Mouse (Mus musculus) forebrain, embryonic 10.5 days (tissue): ENCODE data around the gene Hist1h2bk. TPM values are rescaled to one million over a fixed set of nuclear protein-coding genes. Genes with fewer than 3 reads are reported as not detected.
A peak's percentile ranks its signal among the peaks of the same experiment; 100 is the strongest.
"Not testable (repeated sequence)": the region's sequence is repeated elsewhere in the genome, so short reads cannot be mapped to it uniquely, and the experiment has no call there.

Experiments used
- DNase-seq: peaks from one replicate; pipeline ENCODE4 v3.0.0-alpha.2; 2017; ENCODE audit warnings: low spot score; ENCODE audit errors: extremely low spot score
- H3K27ac ChIP-seq: fragments of 300-500 bp; sonication (generic); 2 replicates; pipeline ENCODE4 v1.5.1; 2016; ENCODE audit warnings: mild to moderate bottlenecking
- H3K27me3 ChIP-seq: fragments of 300-500 bp; sonication (generic); 2 replicates; pipeline ENCODE4 v1.6.1; 2016; ENCODE audit warnings: mild to moderate bottlenecking; ENCODE audit not compliant: poor library complexity, severe bottlenecking
- H3K36me3 ChIP-seq: fragments of 300-500 bp; sonication (generic); replicated peaks from 2 replicates; pipeline ENCODE4 v1.6.1; 2016; ENCODE audit warnings: mild to moderate bottlenecking, moderate library complexity
- H3K4me1 ChIP-seq: fragments of 300-500 bp; sonication (generic); 2 replicates; pipeline ENCODE4 v1.6.1; 2016
- H3K4me3 ChIP-seq: fragments of 300-500 bp; sonication (generic); 2 replicates; pipeline ENCODE4 v1.5.1; 2016; ENCODE audit warnings: mild to moderate bottlenecking, moderate library complexity
- H3K9me3 ChIP-seq: fragments of 300-500 bp; sonication (generic); 2 replicates; pipeline ENCODE4 v1.6.1; 2016; ENCODE audit warnings: mild to moderate bottlenecking, moderate library complexity
- WGBS: fragments of 180-500 bp; shearing (Covaris S2); methylation state at CpG from one replicate; pipeline ENCODE4 v1.1.7; 2016; 5-methylcytosine and 5-hydroxymethylcytosine counted together
- microRNA-seq: library from miRNA; unstranded; fragments of <30 nt; microRNA quantifications from one replicate; pipeline ENCODE4, GENCODE M21; 2017
- polyA plus RNA-seq: library from polyadenylated mRNA; unstranded; fragments of >200 nt; fragmentation: Nextera tagmentation; extraction: Ambion mirVana; gene quantifications from 2 replicates; pipeline ENCODE4 v1.2.1, GENCODE M21; 2016

Hist1h2bk gene
- polyA plus RNA-seq, 1 experiment from 2014 or later: 7.7 TPM

- Histone ChIP-seq H3K4me1 (peaks cover 24% of the 10 kb centered on the region), H3K9me3 (no peaks in the 10 kb centered on the region), H3K27me3 (no peaks in the 10 kb centered on the region), H3K27ac (peak overlapping the region; percentile 88), H3K4me3 (peak overlapping the region; percentile 61), H3K36me3 (no peaks in the 10 kb centered on the region)
- 3% methylated on average over 14 of the region's 14 CpGs for WGBS
- DNase-seq: peak; percentile 82
These were observed 14.2 kb downstream of the Hist1h2bk start for GRCm38 (mm10) chr13:22049737-22050440.

DNA sequence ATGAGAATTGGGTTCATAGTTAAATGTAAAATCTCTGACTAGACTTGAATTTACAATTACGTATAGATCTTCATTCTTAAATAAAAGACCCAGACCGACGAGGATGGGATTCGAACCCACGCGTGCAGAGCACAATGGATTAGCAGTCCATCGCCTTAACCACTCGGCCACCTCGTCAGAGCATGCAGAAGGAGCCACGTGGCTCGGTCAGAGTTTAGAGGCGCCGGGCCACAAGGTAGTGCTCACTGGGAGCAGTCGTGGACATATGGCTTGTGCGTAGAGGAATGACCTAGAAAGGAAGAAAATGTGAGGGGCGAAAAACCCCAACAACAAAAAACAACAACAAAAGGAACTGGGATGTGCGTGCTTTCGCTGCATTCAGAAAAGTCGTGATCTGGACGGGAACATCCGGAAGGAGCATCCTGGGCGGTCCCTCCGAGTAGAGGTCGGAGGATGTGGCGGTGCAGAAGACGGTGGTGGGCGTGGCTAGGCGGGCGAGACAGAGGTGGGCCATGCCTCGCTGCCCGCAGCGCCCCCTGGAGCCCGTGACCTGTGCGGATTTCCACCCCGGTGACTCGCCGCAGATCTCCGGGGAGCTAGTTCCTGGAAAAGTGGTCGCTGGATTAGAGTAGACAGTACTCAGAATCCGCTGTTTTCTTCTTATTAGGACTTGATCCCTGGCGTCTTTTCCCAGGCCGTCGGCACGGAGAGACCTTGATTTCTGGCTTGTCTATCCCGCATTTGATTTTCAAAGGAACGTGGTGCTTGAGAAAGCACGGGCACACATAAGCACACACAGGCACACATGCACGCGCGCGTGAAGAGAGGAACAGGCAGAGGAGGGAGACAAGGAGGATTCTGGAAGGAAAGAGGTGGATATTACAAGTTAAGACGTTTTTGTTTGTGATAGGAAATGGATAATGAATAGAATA, 15.2 kb downstream of the Hist1h2bk start:
- WGBS: under 1% methylated on average over 52 of the region's 52 CpGs
- DNase-seq: peak; percentile 95
- peaks cover 20% of the 10 kb centered on the region for H3K4me1 ChIP-seq
- H3K4me3 ChIP-seq: peak overlapping the region; percentile 61
- no peaks in the 10 kb centered on the region for H3K9me3 ChIP-seq
- peak overlapping the region; percentile 88 for H3K27ac ChIP-seq
- H3K36me3 ChIP-seq: no peaks in the 10 kb centered on the region
- H3K27me3 ChIP-seq: no peaks in the 10 kb centered on the region

DNA sequence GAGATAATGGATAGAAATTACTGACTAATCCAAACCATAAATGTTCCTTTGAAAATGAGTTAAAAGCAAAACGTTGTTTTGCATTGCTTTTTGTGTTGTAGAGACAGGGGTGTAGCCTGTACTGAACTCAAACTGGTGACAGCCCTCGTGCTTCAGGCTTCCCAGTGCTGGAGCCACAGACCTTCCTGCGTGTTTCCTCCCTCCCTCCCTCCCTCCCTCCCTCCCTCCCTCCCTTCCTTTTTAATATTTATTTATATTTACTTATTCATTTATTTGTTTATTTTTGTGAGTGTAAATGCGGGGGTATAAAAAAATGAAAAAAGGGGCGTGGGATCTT, 15.8 kb downstream of the Hist1h2bk start:
- H3K27ac ChIP-seq: peak overlapping the region; percentile 88
- DNase-seq: no peak
- H3K27me3 ChIP-seq: no peaks in the 10 kb centered on the region
- H3K9me3 ChIP-seq: no peaks in the 10 kb centered on the region
- peak overlapping the region; percentile 61 for H3K4me3 ChIP-seq
- H3K36me3 ChIP-seq: no peaks in the 10 kb centered on the region
- 19% methylated on average over 5 of the region's 5 CpGs for WGBS
- H3K4me1 ChIP-seq: peaks cover 20% of the 10 kb centered on the region

DNA sequence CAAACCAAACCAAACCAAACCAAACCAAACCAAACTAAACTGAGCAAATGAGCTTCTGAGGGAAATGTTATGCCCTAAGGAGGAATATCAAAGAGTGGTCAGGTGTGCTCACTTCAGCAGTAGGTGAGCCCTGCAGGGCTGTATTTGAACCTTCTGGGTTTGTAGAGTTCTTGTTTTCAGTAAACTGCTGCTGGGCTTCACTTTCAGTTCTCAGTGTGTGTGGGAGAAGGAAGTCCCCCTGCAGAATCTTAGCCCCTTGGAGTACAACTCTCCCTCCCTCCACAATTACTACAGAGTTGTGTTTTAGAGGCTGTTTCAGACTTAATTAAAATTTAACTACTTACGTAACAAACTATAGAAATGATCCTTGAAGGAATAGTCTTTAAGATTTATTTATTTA, 18.1 kb downstream of the Hist1h2bk start:
- 84% methylated on average over 1 of the region's 1 CpGs for WGBS
- Histone ChIP-seq H3K4me3 (no peak overlapping the region), H3K36me3 (no peaks in the 10 kb centered on the region), H3K27me3 (no peaks in the 10 kb centered on the region), H3K27ac (no peak overlapping the region), H3K9me3 (no peaks in the 10 kb centered on the region), H3K4me1 (peaks cover 20% of the 10 kb centered on the region)
- no peak for DNase-seq

DNA sequence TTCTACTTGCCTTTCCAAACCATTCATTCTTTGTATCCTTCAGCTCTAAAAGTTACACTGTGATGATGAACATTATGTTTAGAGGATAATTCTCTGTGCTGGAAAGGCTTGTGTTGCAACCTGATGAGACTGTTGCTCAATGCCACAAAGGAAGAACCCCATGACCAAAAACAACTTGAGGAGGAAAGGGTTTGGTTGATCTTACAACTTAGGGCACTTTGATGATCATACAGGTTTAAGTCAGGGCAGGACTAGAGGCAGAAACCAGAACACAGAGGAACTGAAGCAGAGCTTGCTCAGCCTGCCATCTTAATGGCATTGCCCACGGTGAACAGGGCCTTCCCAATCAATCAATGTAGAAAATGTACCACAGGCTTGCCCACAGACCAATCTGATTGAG, 25.8 kb downstream of the Hist1h2bk start:
- Histone ChIP-seq H3K4me1 (no peaks in the 10 kb centered on the region), H3K4me3 (no peak overlapping the region), H3K9me3 (no peaks in the 10 kb centered on the region), H3K36me3 (no peaks in the 10 kb centered on the region), H3K27me3 (no peaks in the 10 kb centered on the region), H3K27ac (no peak overlapping the region)
- WGBS: 86% methylated on average over 1 of the region's 1 CpGs
- DNase-seq: no peak

GRCm38 (mm10) chr13:22063468-22063867, 27.8 kb downstream of the Hist1h2bk start:
- H3K27ac ChIP-seq: no peak overlapping the region
- no peaks in the 10 kb centered on the region for H3K4me1 ChIP-seq
- DNase-seq: no peak
- H3K9me3 ChIP-seq: no peaks in the 10 kb centered on the region
- WGBS: 75% methylated on average over 1 of the region's 1 CpGs
- no peak overlapping the region for H3K4me3 ChIP-seq
- no peaks in the 10 kb centered on the region for H3K36me3 ChIP-seq
- H3K27me3 ChIP-seq: no peaks in the 10 kb centered on the region

DNA sequence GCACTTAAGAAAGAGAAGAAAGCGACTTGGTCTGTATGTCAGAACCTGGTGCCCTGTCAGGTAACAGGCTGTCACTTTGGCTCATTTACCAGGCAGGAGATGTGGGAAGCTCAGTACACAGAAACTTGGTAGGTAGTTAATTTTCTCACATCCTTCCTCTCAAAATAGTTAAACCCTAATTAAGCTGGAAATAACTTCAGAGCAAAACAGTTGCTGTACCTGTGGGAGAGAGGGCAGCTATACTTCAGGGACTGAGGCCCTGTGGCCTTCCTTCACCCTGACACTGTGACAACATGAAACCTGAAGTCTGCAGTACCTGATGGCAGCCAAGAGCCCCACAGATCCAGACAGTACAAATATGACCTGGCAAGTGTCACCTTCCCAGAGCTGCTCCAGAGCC, 48.5 kb downstream of the Hist1h2bk start, which contains the start of gene Vmn1r188:
Gene Vmn1r188, plus strand, starts transcription at position 301 of the 400 bp plus-strand sequence.
- not testable (repeated sequence) for DNase-seq
- 93% methylated on average over 1 of the region's 1 CpGs for WGBS

More for the DNA sequence above, 48.5 kb downstream of the Hist1h2bk start, which contains the start of gene Vmn1r188:
- H3K27me3 ChIP-seq, H3K4me1 ChIP-seq, H3K36me3 ChIP-seq, H3K4me3 ChIP-seq, H3K9me3 ChIP-seq, H3K27ac ChIP-seq: not testable (repeated sequence)

Small RNA genes lying within 50 kb of the gene (microRNA-seq; reads per million reads assigned to microRNA genes)
- gene Gm26300 (not detected), gene Gm44390 (0.90 reads per million), gene Gm44486 (not detected)

Other genes starting within 250 kb of the Hist1h2bk start
- 11.9 and 17.4 TPM in 2 replicates for gene Hist1h2an, start 248.7 kb upstream of the Hist1h2bk start, polyA plus RNA-seq
- gene Hist1h2bp, start 248.4 kb upstream of the Hist1h2bk start, polyA plus RNA-seq: 4.3 and 4.8 TPM in 2 replicates
- 19.8 and 21.9 TPM in 2 replicates for gene Hist1h2bq, start 225.7 kb upstream of the Hist1h2bk start, polyA plus RNA-seq
- 4.2 TPM in 1 of 2 replicates, not detected in the other for gene Hist1h2ao, start 225.4 kb upstream of the Hist1h2bk start, polyA plus RNA-seq
- not detected in 2 replicates for gene Hist1h4m, start 224.1 kb upstream of the Hist1h2bk start, polyA plus RNA-seq
- 9.3 and 9.4 TPM in 2 replicates for gene Hist1h4n, start 203.7 kb upstream of the Hist1h2bk start, polyA plus RNA-seq
- gene Hist1h2ap, start 202.4 kb upstream of the Hist1h2bk start, polyA plus RNA-seq: 6,723 and 6,843 TPM in 2 replicates
- gene Hist1h2br, start 202.1 kb upstream of the Hist1h2bk start, polyA plus RNA-seq: 20.1 and 23.1 TPM in 2 replicates
- 24.3 and 26.8 TPM in 2 replicates for gene Zfp184, start 90.8 kb upstream of the Hist1h2bk start, polyA plus RNA-seq
- 0.09 TPM in 1 of 2 replicates, not detected in the other for gene Pom121l2, start 54.7 kb upstream of the Hist1h2bk start, polyA plus RNA-seq
- 0.26 and 0.41 TPM in 2 replicates for gene Prss16, start 26.1 kb upstream of the Hist1h2bk start, polyA plus RNA-seq
- 12.1 and 14.3 TPM in 2 replicates for gene Hist1h2ah, start 302 bp upstream of the Hist1h2bk start, polyA plus RNA-seq
- gene Hist1h4i, start 5.5 kb downstream of the Hist1h2bk start, polyA plus RNA-seq: 53.1 and 58.6 TPM in 2 replicates
- gene Hist1h2ag, start 7.1 kb downstream of the Hist1h2bk start, polyA plus RNA-seq: 54.9 and 55.0 TPM in 2 replicates
- 11.7 and 14.9 TPM in 2 replicates for gene Hist1h2bj, start 7.3 kb downstream of the Hist1h2bk start, polyA plus RNA-seq
- gene Vmn1r188, start 48.6 kb downstream of the Hist1h2bk start, polyA plus RNA-seq: not detected in 2 replicates
- not detected in 2 replicates for gene Vmn1r189, start 70.0 kb downstream of the Hist1h2bk start, polyA plus RNA-seq
- gene Vmn1r191, start 148.1 kb downstream of the Hist1h2bk start, polyA plus RNA-seq: not detected in 2 replicates
- gene Vmn1r192, start 155.3 kb downstream of the Hist1h2bk start, polyA plus RNA-seq: not detected in 2 replicates
- not detected in 2 replicates for gene Vmn1r193, start 187.3 kb downstream of the Hist1h2bk start, polyA plus RNA-seq
- not detected in 2 replicates for gene Vmn1r194, start 208.3 kb downstream of the Hist1h2bk start, polyA plus RNA-seq
- not detected in 2 replicates for gene Vmn1r195, start 234.7 kb downstream of the Hist1h2bk start, polyA plus RNA-seq